Mouse (Mus musculus) cerebellum, postnatal 14 days (tissue): ENCODE measurements at regions not wholly inside any gene's neighbourhood (a gene's known extent, or its start where the extent isn't known, plus 50 kb on each side); places are given as distances from the start of the nearest gene placed in this dataset.

Experiments
- DNase-seq, 2 experiments: peaks; one replicate each; pipeline ENCODE4 v3.0.0; 2021; ENCODE audit warnings: mixed read lengths in 2 of 2

GRCm38 (mm10) chr2:80998296-80998695 lies 381.3 kb downstream of the Nup35 start:
- DNase-seq = no peak

- no peak for DNase-seq
These were observed 390.0 kb downstream of the Nup35 start for GRCm38 (mm10) chr2:81007071-81007470.

GRCm38 (mm10) chr2:81023620-81024019 lies 406.6 kb downstream of the Nup35 start:
- DNase-seq = no peak
